Mouse (Mus musculus): ENCODE measurements at regions not wholly inside any gene's neighbourhood (a gene's known extent, or its start where the extent isn't known, plus 50 kb on each side); places are given as distances from the start of the nearest gene placed in this dataset.

- intact Hi-C loops (cut with DNase I) = no loop called here
Measured at GRCm38 (mm10) chr17:48780217-48780616, 152.0 kb upstream of the Lrfn2 start.

GRCm38 (mm10) chr17:48784417-48784816, 147.8 kb upstream of the Lrfn2 start:
- intact Hi-C loops (cut with DNase I) = no loop called here
- no peak for DNase-seq

More at GRCm38 (mm10) chr17:48780217-48780616, 152.0 kb upstream of the Lrfn2 start:
- no peak for DNase-seq

GRCm38 (mm10) chr17:48786501-48786900, 145.7 kb upstream of the Lrfn2 start:
- intact Hi-C loops (cut with DNase I) = no loop called here

DNA sequence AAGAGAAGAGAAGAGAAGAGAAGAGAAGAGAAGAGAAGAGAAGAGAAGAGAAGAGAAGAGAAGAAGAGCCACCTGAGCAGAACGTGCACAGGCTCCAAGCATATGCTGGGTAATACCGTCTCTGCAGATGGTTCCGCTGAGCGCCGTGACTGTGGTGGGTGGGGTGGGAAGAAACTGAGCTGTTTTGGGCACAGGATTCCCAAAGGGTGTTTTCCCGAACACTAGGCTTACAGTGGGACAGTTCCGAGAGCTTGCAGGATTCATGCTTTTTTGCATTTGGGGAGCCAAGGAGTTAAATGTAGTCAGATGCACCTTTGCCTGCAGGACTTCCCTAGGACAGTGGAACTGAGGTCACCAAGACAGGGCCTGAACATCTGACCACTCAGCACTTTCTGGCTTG, 142.3 kb upstream of the Lrfn2 start:
- intact Hi-C loops (cut with DNase I) = no loop called here
- DNase-seq = no peak

More at GRCm38 (mm10) chr17:48786501-48786900, 145.7 kb upstream of the Lrfn2 start:
- no peak for DNase-seq

- no peak for DNase-seq
- intact Hi-C loops (cut with DNase I) = no loop called here
Measured at GRCm38 (mm10) chr17:48790526-48790925, 141.7 kb upstream of the Lrfn2 start.

GRCm38 (mm10) chr17:48792954-48793353, 139.2 kb upstream of the Lrfn2 start:
- intact Hi-C loops (cut with DNase I) = no loop called here
- DNase-seq = no peak

GRCm38 (mm10) chr17:48795773-48796172, 136.4 kb upstream of the Lrfn2 start:
- intact Hi-C loops (cut with DNase I) = no loop called here

DNA sequence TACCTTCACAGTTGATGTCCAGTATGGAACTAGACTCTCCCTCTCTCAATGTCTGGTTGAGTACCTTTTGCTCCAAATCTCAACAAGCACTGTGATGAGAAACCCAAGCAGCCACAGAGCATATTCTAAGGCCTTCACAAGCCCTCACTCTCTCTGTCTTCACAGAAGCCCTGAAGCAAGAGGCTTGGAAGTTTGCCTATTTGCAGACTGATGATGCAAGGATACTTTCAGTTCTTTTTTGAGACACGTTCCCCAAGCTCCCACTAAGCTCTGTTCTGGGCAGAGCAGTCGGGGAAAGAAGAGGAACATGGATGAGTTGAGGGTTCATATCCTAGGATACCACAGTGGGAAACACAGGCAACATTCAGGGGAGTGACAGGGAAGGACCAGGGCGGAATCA, 134.0 kb upstream of the Lrfn2 start:
- no peak for DNase-seq
- intact Hi-C loops (cut with DNase I) = no loop called here

More at GRCm38 (mm10) chr17:48795773-48796172, 136.4 kb upstream of the Lrfn2 start:
- DNase-seq = no peak

- no peak for DNase-seq
- intact Hi-C loops (cut with DNase I) = no loop called here
Measured at GRCm38 (mm10) chr17:48802673-48803072, 129.5 kb upstream of the Lrfn2 start.

- intact Hi-C loops (cut with DNase I) = no loop called here
Measured at GRCm38 (mm10) chr17:48807905-48808304, 124.3 kb upstream of the Lrfn2 start.

DNA sequence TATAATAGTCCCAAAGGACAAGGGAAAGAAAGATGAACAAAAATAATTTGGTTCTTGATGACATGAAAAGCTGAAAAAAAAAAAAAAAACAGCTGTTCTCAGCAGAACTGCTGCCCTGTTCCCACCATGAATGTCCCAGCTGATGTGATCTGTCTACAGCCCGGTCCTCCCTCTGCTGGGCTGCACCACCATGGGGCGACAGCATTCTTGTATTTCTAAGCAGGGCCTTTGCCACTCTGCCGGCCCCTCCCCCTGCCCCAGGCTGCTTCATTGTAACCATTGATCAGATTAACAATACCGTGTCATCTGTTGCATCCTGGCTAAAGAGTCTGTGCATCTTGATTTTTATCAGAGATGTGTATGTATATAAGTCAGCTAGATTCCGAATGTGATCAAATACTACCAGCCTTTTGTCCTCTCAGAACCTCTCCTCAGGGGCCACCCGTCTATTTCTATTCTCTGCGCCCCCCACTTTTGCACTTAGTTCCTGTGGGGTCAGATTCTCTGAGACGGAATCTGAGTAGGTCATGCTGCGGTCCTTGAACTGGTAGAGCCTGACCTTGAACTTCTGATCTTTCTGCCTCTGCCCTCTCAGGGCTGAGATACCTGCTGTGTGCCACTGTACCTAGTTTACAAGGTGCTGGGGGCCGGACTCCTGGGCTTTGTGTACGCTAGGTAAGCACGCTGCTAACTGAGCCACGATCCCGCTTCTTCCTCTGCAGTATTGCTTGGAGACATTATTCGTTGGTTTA, 117.2 kb upstream of the Lrfn2 start:
- no peak for DNase-seq
- intact Hi-C loops (cut with DNase I) = no loop called here

More at GRCm38 (mm10) chr17:48807905-48808304, 124.3 kb upstream of the Lrfn2 start:
- no peak for DNase-seq

GRCm38 (mm10) chr17:48816588-48817324, 115.4 kb upstream of the Lrfn2 start:
- DNase-seq = peak; percentile 23 to 30
- intact Hi-C loops (cut with DNase I) = no loop called here

DNA sequence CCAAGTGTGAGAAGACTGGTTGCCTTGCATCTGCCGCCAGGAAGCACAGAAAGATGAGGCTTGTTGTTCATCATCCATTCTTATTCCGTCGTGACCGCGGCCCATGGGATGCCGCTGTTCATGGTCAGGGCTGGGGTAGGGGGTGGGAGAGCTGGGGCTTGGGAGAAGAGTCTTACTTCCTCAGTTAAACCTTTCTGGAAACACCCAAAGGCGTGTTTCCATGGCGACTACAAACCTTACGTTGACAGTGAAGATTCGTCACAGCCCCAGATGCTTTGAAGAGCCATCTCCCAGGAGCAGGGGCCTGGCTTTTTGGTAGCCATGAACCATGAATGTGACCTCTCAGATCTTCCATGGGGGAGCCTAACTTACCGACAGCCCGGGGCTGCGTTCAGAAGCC, 114.6 kb upstream of the Lrfn2 start:
- intact Hi-C loops (cut with DNase I) = no loop called here
- DNase-seq = no peak

GRCm38 (mm10) chr17:48819703-48820102, 112.5 kb upstream of the Lrfn2 start:
- intact Hi-C loops (cut with DNase I) = no loop called here

GRCm38 (mm10) chr17:48822101-48822876, 109.9 kb upstream of the Lrfn2 start:
- no peak for DNase-seq
- intact Hi-C loops (cut with DNase I) = no loop called here

More at GRCm38 (mm10) chr17:48819703-48820102, 112.5 kb upstream of the Lrfn2 start:
- no peak for DNase-seq

DNA sequence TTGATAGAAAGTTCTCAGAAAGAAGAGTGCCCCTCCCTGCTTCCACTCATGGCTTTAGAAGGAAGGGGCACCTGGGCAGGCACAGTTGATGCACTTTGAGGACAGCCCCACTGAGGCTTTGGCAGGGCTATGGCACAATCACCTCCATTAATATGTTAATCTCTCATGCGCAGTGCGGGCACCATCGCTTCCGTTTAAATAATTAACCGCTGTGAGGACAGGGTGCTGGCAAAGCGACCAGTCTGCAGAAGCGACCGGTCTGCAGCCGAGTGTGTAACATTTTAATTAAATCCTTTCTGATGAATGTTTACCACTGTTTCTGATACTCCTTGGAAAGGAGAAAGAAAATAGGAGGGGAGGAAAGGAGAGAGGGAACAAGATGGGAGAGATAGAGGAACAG, 108.3 kb upstream of the Lrfn2 start:
- DNase-seq = no peak
- intact Hi-C loops (cut with DNase I) = no loop called here

DNA sequence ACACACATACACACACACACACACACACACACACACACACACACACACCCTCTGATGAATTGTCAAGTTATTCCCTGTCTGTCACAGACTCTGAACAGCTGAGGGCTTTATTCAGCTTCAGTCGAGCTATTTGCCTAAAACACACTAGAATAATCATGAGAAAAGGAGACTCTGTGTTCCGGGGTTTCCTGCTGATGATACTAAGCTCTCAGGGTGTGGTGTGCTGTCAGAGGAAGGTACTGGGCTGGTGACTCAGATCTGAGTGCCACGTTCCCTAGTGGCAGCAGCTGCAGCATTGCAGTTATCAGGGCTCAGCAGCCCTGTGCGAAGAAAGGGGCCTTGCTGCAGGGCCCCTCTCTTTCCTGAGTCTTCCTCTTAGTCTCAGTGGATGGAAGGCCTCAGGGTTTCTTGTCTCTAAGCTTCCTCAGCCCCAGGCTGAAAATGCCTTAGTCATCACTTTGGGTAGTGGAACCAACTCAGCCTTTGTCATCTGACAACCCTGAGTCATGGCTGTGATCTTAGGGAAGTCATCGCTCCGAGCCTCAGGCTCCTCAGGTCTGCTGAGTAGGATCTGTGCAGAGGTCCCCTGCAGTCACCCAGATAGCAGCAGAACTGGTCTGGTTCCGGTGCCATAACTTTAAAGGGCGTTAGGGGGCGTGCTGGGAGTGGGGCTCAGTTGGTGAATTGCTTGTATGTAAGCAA, 106.8 kb upstream of the Lrfn2 start:
- DNase-seq = no peak
- intact Hi-C loops (cut with DNase I) = no loop called here

- no peak for DNase-seq
- intact Hi-C loops (cut with DNase I) = no loop called here
Measured at GRCm38 (mm10) chr17:48838297-48838979, 93.7 kb upstream of the Lrfn2 start.

GRCm38 (mm10) chr17:48847890-48848289, 84.3 kb upstream of the Lrfn2 start:
- intact Hi-C loops (cut with DNase I) = no loop called here
- no peak for DNase-seq

- intact Hi-C loops (cut with DNase I) = no loop called here
- no peak for DNase-seq
Measured at GRCm38 (mm10) chr17:48850910-48851309, 81.3 kb upstream of the Lrfn2 start.
